Mouse (Mus musculus) gastrocnemius, adult 2 months (tissue): ENCODE measurements at regions not wholly inside any gene's neighbourhood (a gene's known extent, or its start where the extent isn't known, plus 50 kb on each side); places are given as distances from the start of the nearest gene placed in this dataset.

Experiments used
- DNase-seq: peaks from one replicate; pipeline ENCODE4 v3.0.0; 2022
- H3K27ac ChIP-seq: fragments of 200-600 bp; 2 replicates; pipeline ENCODE4 v1.8.1; 2022; ENCODE audit warnings: mild to moderate bottlenecking
- H3K4me3 ChIP-seq: fragments of 200-600 bp; 2 replicates; pipeline ENCODE4 v1.8.1; 2022; ENCODE audit warnings: mild to moderate bottlenecking, moderate library complexity
- CTCF ChIP-seq: fragments of 200-600 bp; IDR thresholded peaks from 2 replicates; pipeline ENCODE4 v1.8.1; 2022; ENCODE audit warnings: antibody characterized with exemption, mild to moderate bottlenecking, moderate library complexity
- intact Hi-C: fragments of 180-260 bp; cut with DNase I; formaldehyde crosslinking; loops from one replicate; pipeline ENCODE4 v1.15.1; 2025

DNA sequence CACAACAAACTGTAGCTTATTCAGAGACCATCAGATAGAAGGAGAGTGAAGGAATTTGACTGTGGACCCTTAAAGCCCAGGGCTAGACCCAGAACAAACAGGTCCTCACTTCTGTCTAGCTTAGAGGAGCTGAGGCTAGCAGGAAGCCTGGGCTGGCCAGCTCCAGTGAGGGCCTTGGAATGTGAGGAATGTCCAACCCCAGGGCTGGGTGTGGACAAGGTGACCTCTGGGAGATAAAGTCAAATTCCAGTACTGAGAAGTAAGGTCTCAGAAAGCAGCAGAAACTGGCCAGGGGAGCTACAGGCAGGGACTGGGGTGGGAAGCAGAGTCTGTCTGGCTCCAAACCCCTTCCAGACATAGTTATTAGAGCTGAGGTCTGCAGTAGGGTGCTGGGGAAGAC, 51.0 kb upstream of the Ssbp3 start:
- Histone ChIP-seq H3K27ac (peak overlapping the region; percentile 40), H3K4me3 (no peak overlapping the region)
- intact Hi-C loops, result no loop called here
- no peak for TF ChIP-seq CTCF
- no peak for DNase-seq

DNA sequence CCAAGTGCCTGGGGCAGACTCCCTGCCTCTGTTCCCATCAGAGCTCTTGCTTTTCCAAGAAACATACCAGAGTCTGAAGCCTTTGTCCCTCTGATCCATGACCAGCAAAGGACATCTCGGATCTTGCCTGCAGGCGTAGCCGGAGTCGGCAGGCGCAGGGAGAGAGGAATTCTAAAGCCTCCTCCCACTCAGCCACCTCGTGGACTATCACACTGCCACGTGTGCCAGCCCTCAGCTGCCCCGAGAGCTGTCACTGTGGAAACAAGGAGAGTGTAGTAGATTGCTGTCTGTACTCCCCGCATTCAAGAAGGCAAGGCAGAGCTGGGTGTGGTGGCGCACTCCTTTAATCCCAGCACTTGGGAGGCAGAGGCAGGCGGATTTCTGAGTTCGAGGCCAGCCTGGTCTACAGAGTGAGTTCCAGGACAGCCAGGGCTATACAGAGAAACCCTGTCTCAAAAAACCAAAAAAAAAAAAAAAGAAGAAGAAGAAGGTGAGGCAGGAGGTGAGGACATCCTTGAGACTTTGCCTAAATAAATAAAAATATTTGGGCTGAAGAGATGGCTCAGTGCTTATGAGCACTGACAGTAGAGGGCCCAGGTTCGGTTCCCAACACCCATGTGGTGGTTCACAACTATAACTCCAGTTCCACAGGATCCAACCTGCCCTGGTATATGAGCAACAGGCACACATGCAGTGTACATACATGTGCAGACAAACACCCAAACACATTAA, 52.0 kb upstream of the Ssbp3 start:
- TF ChIP-seq CTCF, result no peak
- H3K4me3 ChIP-seq, result no peak overlapping the region
- intact Hi-C loops, result no loop called here
- no peak overlapping the region for H3K27ac ChIP-seq
- no peak for DNase-seq

DNA sequence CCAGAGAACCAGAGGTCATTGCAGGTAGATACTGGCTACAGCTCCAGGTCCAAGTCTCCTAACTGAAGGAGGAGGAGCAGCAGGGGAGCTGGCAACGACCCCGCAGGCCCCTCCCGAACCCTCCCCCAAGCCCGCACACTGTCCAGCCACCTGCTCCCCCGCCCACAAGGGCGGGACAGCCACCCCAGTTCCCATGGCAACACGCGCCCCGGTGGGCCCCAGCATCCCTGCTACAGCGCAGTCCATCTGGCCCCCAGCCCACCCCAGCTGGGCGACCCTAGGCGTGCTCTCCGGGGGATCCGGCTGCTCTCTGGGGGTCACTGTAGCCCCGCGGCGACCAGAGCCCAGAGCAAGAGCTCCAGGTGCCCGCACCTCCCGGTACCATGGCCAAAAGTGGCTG, 51.0 kb upstream of the Acot11 start:
- Histone ChIP-seq H3K4me3 (no peak overlapping the region), H3K27ac (no peak overlapping the region)
- TF ChIP-seq CTCF, result no peak
- DNase-seq, result no peak
- intact Hi-C loops, result no loop called here

DNA sequence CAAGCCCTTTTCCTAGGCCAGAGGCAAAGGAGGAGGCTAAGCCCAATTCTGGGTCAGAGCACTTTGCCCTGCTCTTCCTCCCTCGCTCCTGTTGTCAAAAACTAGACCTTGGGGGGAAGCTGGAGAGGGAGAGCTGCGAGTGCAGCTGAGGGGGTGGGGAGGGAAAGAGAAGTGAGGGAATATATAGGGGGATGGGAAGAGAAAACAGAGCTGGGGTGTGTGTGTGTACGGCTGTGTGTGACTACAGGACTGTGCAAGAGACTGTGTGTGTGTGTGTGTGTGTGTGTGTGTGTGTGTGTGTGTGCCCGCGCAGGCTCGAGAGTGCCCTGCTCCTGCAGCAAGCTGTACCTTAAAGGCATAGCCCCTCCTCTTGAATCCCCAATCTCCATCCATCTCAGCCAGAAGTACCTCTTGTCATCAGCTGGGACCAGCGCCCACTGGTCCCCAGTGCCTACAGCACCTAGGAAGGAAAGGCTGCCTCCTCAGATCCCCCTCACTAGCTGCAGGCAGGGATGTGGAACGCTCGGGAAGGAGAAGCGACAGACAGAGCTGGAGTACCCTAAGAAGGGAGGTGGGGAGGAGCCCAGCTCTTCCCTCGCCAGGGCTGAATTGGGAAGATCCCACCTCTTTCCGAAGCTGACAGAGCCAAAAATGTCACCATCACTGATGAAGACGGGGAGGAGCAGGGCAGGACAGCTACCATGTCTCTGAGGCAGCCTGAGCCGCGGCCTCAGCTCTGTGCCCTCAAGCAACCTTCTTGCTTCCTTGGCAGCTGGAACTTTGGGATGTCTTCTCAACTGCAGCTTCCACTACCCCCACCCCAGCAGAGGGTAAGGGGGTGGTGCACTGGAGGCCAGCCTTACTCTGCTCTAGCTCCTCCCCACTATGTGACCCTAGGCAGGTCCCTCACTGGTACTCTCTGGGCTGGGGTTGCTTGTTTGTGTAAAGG, 49.8 kb upstream of the Acot11 start:
- no peak for DNase-seq
- Histone ChIP-seq H3K4me3 (0 out of 2 replicates have a peak overlapping the region, but pooled peaks have one; percentile 17), H3K27ac (peak overlapping the region; percentile 35; the same call in 1 of the 2 replicates)
- TF ChIP-seq CTCF, result no peak
- intact Hi-C loops, result no loop called here
